7 mouse cellular contexts compared by ENCODE assay signal in the genomic region with DNA sequence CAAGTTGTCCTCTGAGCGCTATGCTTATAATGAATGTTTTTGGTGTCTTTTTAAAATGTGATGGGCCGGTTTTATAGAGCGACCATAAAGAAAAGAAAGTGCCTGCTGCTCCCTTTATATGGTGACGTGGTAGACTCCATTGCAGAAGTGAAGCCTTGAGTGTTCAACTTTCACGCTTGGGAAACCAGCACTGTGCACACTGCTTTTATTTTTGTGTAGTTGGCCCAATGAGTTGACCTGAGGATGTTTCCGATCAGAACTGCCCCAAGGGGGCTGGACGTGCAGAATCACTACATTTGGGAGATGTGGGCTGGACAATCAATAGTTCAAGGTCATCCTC. TPM values are rescaled to one million over a fixed set of nuclear protein-coding genes. Genes with fewer than 3 reads are reported as not detected.
A peak's percentile ranks its signal among the peaks of the same experiment; 100 is the strongest.
DNase-seq lines count a peak whose midpoint lies in the region; ATAC-seq and TF ChIP-seq lines count a peak whose summit lies in the region.

No protein-coding gene starts in this region.

- no peak for TF ChIP-seq CTCF in embryonic fibroblast, embryonic 13.5 days (IDR thresholded peaks at IDR 0.05; ENCODE audit: borderline replicate concordance, insufficient read depth, low read length)

- no peak overlapping the region for H3K27ac ChIP-seq in lung, embryonic 15.5 days
- no peak overlapping the region for H3K27ac ChIP-seq in embryonic fibroblast, embryonic 13.5 days (ENCODE audit: insufficient read depth, low read length)
- no peak overlapping the region for H3K27ac ChIP-seq in limb, embryonic 11.5 days (replicated peaks; ENCODE audit: low read depth, low read length)

- peak overlapping the region; percentile 83 for H3K4me3 ChIP-seq in lung, embryonic 15.5 days
- peak overlapping the region; percentile 76 for H3K4me3 ChIP-seq in embryonic fibroblast, embryonic 13.5 days (ENCODE audit: insufficient read depth, low read length)
- peak overlapping the region; percentile 85 for H3K4me3 ChIP-seq in limb, embryonic 11.5 days (ENCODE audit: low read depth, low read length)

- H3K27me3 ChIP-seq in lung, embryonic 15.5 days, result no peaks in the 10 kb centered on the region
- no peaks in the 10 kb centered on the region for H3K27me3 ChIP-seq in limb, embryonic 11.5 days (ENCODE audit: control insufficient read depth, insufficient read depth, low read length)
- H3K27me3 ChIP-seq in splenic B cell, adult 2 months (ENCODE audit: control insufficient read depth, insufficient read depth, low read length, poor library complexity, severe bottlenecking), result no peaks in the 10 kb centered on the region

- H3K4me1 ChIP-seq in lung, embryonic 15.5 days, result peaks cover 51% of the 10 kb centered on the region
- peaks cover 12% of the 10 kb centered on the region for H3K4me1 ChIP-seq in embryonic fibroblast, embryonic 13.5 days (ENCODE audit: control insufficient read depth, insufficient read depth, low read length)
- peaks cover 20% of the 10 kb centered on the region for H3K4me1 ChIP-seq in limb, embryonic 11.5 days (ENCODE audit: control insufficient read depth, insufficient read depth, low read length)

- peak overlapping the region; percentile 73 for H3K4me2 ChIP-seq in lung, embryonic 15.5 days
- H3K4me2 ChIP-seq in limb, embryonic 11.5 days (ENCODE audit: low read depth, severe bottlenecking), result peak overlapping the region; percentile 85

- DNase-seq in lung, postnatal 36 days, result no peak
- no peak for DNase-seq in limb, embryonic 11.5 days (ENCODE audit: low spot score)
- DNase-seq in splenic B cell, adult 2 months (ENCODE audit: low read depth, low spot score), result peak; percentile 67
- DNase-seq in layer of hippocampus, postnatal 14 days (ENCODE audit: low spot score in 2 of 2), result no peak

- H3K9ac ChIP-seq in lung, embryonic 15.5 days, result peak overlapping the region; percentile 75; the same call in 1 of the 2 replicates
- peak overlapping the region; percentile 84 for H3K9ac ChIP-seq in limb, embryonic 11.5 days (ENCODE audit: low read length)

- H3K36me3 ChIP-seq in lung, embryonic 15.5 days, result no peaks in the 10 kb centered on the region
- no peaks in the 10 kb centered on the region for H3K36me3 ChIP-seq in limb, embryonic 11.5 days (ENCODE audit: control insufficient read depth, insufficient read depth, low read length)
- H3K36me3 ChIP-seq in splenic B cell, adult 2 months (ENCODE audit: control insufficient read depth, insufficient read depth, low read length, poor library complexity, severe bottlenecking), result no peaks in the 10 kb centered on the region

- no peak for TF ChIP-seq POLR2A in embryonic fibroblast, embryonic 13.5 days (IDR thresholded peaks at IDR 0.05; ENCODE audit: low read depth, low read length)

- ATAC-seq in lung, embryonic 15.5 days (ENCODE audit: borderline replicate concordance, extremely low read depth, low FRiP score, low TSS enrichment), result no peak
- no peak for ATAC-seq in limb, embryonic 11.5 days (ENCODE audit: insufficient number of reproducible peaks, low FRiP score, low TSS enrichment, low read depth)
- ATAC-seq in frontal cortex, adult (ENCODE audit: low TSS enrichment), result no peak

- H3K9me3 ChIP-seq in lung, embryonic 15.5 days, result no peaks in the 10 kb centered on the region
- no peaks in the 10 kb centered on the region for H3K9me3 ChIP-seq in limb, embryonic 11.5 days (ENCODE audit: control insufficient read depth, low read length)

- 75% methylated on average over 7 of the region's 7 CpGs for WGBS in lung, embryonic 15.5 days
- 82% methylated on average over 7 of the region's 7 CpGs for WGBS in limb, embryonic 11.5 days

RNA-seq across cellular contexts. Expression of gene Bicra, which starts 1.8 kb away (rescaled TPM):
- polyA plus RNA-seq in lung, embryonic 15.5 days (2015; fragmentation: Nextera tagmentation; extraction: Ambion mirVana), result 5.8 and 8.0 TPM in 2 replicates
- polyA plus RNA-seq in embryonic fibroblast, embryonic 13.5 days (2011; ENCODE audit: insufficient read length, low read depth, missing spikeins), result 10.8 and 12.1 TPM in 2 replicates
- 9.3 and 10.1 TPM in 2 replicates for polyA plus RNA-seq in limb, embryonic 11.5 days (2014; fragmentation: Nextera tagmentation; extraction: Ambion mirVana)
- total RNA-seq in layer of hippocampus, postnatal 14 days (2021), result 10 to 100 TPM; 18.7 to 19.4 TPM

RNA-seq across cellular contexts. Expression of gene Zfp541, which starts 12.1 kb away (rescaled TPM):
- polyA plus RNA-seq in lung, embryonic 15.5 days (2015; fragmentation: Nextera tagmentation; extraction: Ambion mirVana), result 0.04 TPM in 1 of 2 replicates, not detected in the other
- polyA plus RNA-seq in embryonic fibroblast, embryonic 13.5 days (2011; ENCODE audit: insufficient read length, low read depth, missing spikeins), result not detected in 2 replicates
- not detected in 2 replicates for polyA plus RNA-seq in limb, embryonic 11.5 days (2014; fragmentation: Nextera tagmentation; extraction: Ambion mirVana)
- total RNA-seq in layer of hippocampus, postnatal 14 days (2021), result under 1 TPM; 0.46 to 0.50 TPM

RNA-seq across cellular contexts. Expression of gene Napa, which starts 48.7 kb away (rescaled TPM):
- 168 and 178 TPM in 2 replicates for polyA plus RNA-seq in lung, embryonic 15.5 days (2015; fragmentation: Nextera tagmentation; extraction: Ambion mirVana)
- 150 and 185 TPM in 2 replicates for polyA plus RNA-seq in embryonic fibroblast, embryonic 13.5 days (2011; ENCODE audit: insufficient read length, low read depth, missing spikeins)
- polyA plus RNA-seq in limb, embryonic 11.5 days (2014; fragmentation: Nextera tagmentation; extraction: Ambion mirVana), result 182 and 203 TPM in 2 replicates
- total RNA-seq in layer of hippocampus, postnatal 14 days (2021), result 100 to 1,000 TPM; 240 to 259 TPM
